Mouse (Mus musculus): ENCODE results near the gene Spink4.

DNA sequence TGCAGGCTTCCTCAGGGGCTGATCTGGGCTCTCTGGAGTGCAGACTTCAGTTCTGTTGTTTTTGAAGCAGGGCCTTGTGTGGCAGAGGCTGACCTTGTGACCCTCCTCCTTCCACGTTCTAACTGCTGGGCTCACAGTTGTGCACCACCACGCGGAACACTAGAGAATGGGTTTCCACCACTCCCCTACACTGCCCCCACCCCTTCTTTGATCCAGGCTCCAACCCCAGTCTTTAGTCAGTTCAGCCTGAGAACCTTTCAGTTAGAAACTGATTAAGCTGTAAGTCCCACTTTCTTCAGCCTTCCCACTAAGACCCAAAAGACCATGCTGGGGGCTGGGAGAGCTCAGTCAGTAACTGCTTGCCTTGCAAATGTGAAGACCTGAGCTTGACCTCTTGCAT, 5.7 kb downstream of the Spink4 start:
- TF ChIP-seq CTCF (IDR thresholded peaks at IDR 0.05; ENCODE audit: insufficient read depth, low read length): no peak
- TF ChIP-seq POLR2A (IDR thresholded peaks at IDR 0.05; ENCODE audit: borderline replicate concordance, extremely low read depth, low read depth, low read length): no peak

Measured in lung, adult 2 months (tissue).